Mouse (Mus musculus) liver (tissue): ENCODE data around the gene Nrtn.
A peak's percentile ranks its signal among the peaks of the same experiment; 100 is the strongest.

ENCODE experiments used
- DNase-seq: peaks from one replicate; pipeline ENCODE4 v3.0.0-alpha.2; 2020; ENCODE audit warnings: mixed read lengths

The Nrtn gene

DNA sequence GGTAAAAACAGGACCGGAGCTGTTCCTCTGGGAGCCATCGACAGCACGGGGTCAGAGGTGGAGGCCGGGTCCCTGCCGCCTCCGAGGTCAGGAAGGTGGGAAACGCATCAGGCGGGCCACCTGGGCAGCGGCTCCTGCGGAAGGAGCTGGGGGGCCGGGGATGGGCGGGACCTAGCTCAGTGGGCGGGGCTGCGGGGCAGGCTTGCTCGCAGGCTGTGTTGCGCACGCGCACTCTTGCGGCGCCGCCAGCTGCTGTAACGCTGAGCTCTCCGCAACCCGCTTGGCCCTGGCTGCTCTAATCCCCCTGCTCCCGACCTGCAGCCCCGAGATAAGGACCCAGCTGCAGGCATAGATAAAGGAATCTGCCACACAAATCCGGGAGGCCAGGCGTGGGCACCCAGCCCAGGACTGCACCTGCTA lies 4.7 kb upstream of the Nrtn start:
- DNase-seq = peak; percentile 99

DNA sequence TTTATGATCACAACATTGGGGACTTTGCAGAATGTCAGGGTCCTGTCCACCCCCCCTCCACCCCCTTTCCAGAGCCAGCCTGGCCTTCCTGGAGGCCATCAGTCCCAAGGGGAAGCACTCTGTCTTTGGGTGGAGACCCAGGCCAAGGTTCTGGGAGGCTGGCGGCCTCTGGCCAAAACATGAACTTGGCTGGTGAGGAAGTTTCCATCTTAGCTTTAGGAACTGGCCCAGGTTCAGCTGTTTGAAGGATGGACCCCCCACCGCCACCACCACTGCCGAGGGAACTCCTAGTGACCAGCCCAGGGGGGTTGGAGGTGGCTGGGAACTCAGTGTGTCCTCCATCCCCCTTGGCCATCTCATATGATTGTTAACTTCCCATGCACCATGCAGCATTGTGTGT lies 3.7 kb upstream of the Nrtn start:
- DNase-seq = no peak

DNA sequence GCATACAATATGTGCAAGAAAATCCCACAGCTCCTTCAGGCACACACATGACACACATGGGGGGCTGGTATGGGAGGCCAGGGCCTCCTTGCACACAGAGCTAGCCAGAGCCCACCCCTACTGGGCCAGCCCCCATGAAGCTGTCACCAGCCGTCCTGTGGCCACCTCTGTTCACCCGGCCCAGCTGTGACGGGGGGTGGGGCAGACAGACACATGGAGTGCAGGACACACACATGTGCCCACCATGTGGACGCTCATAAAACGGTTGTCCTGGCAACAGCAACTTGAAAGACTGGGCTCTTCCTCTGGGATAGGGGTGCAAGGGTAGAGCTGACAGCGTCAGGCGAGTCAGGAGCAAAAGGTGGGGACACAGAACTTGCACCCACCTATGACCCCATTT lies 1.9 kb upstream of the Nrtn start:
- no peak for DNase-seq

DNA sequence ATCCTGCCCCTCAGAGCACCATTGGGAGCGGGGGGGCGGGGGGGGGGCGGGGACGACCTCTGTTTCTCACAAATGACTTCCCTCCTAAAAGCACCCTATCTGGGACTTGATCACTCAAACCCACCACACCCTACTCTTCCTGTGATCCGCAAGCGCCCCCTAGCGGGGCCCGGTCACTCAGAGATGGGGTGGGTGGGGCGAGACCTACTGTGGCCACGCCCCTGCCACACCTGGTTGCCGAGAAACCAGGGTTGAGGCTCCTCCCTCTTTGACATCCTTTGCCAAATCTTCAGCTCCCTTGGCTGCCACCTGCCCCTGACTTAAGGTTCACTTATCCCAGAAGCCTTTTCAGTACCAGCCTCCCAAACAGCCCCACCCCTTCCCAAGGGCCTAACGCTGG lies 802 bp upstream of the Nrtn start:
- DNase-seq = peak; percentile 91

DNA sequence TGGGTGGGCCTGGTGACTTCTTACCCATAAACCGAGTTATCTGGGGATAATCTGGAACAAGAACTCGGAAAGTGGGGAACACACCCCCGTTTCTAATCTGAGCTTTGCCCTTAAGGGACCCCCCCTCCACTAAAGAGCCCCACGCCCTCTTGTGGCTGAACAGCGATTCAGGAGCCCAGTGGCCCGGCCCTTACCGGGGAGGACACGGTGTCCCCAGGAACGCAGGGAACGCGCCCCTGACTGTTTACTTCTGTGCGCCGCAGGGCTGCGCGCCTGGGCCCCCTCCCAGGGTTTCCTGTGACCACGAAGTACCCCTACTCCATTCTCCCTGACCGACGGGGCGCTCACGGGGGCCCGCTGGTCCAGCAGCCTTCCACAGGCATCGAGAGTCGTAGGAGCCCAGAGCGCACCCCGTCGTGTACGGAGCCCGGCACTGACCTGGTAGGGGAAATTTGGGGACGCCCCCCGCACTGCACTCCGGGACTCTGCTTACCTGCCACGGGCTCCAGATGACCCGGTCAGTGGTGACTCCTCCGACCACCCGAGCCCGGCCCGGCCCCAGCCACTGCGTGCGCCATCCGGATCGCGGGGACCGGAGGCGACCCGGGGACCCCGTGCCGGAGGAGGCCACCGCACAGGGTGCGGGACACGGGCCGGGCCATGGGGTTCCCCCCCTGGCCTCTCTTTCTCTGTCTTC lies 479 bp downstream of the Nrtn start:
- DNase-seq = peak; percentile 59

DNA sequence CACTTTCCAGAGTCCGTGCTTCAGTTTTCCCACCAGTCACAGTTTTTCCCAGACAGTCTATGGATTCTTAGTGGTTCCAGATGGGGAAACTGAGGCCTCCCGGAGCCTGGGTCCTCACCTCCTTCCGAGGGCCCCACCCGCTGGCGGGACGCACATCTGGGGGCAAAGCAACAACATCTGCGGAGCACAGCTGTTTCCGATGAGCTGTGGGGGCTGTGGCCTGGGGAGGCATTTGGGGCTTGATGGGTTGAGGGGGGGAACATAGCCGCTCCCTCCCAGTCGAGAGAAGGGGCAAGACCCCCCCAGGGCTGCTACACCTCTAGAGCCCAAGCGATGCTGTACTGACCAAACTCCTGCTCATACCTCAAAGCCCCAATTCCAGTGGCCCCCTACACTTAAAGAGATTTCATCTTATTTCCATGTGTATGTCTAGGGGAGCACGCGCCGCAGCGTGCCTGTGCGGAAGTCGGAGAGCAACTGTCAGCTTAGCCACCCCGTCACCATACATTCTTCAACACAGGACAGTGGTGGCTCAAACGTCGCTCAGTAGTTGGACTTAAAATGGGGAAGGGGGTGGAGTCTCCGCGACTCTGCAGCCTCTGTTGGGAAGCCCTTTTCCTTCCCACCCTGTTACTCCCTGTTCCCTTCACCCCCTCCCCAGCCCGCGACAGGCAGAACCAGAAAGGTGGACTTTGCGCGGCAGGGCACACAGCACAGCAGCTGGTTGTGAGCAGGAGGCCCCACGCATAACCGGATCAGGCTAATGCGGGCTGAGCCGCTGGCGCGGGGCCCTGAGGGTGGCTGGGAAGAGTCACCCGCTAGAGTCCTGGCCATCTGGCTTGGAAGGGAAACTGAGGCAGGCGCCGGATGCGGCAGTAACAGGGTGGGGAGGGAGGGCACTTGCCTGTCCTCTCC lies 2.8 kb downstream of the Nrtn start:
- no peak for DNase-seq

DNA sequence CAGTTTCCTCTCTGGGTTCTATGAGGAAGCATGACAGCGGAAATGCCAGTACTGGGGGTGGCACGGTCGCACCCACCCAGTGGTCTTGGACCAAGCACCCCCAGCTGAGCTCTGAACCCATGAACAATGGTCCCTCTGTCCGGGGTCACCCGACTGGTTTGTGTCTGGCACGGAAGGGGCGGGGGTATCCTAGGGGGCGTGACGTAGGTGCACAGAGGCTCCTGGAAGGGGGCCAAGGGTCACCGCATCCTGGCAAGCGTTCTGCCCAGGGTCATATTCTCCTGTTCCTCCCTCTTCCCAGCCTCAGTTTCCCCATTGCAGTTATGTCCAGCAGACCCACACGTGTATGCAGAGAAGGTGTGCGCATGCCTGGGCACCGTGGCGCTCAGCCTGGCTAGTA lies 3.9 kb downstream of the Nrtn start:
- DNase-seq = no peak

DNA sequence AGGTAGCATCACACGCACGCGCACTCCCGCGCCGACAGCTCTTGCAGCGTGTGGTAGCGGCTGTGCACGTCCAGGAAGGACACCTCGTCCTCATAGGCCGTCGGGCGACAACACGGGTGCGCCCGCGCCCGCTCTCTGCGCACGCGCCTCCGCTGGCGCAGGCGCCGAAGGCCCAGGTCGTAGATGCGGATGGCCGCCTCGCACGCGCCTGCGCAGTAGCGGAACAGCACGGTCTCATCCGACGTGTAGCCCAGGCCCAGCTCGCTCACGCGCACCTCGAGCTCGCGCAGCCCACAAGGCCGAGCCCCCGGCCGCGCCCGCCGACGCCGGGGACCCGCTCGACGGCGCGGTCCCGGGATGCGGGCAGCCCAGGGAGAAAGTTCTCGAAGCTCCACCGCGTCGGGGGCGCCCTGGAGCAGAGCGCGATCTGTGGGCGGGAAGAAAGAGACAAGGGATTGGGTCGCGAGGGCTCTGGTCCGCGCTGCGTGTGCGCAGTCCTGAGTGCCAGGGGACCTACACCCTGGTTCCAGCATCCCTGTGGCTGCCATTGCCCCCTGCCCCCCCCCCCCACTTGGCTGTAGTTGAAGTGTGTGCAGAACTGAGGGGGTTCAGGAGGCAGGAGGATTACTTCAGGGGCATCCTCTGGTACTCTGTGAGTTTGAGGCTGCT lies 5.8 kb downstream of the Nrtn start:
- DNase-seq = peak; percentile 74

DNA sequence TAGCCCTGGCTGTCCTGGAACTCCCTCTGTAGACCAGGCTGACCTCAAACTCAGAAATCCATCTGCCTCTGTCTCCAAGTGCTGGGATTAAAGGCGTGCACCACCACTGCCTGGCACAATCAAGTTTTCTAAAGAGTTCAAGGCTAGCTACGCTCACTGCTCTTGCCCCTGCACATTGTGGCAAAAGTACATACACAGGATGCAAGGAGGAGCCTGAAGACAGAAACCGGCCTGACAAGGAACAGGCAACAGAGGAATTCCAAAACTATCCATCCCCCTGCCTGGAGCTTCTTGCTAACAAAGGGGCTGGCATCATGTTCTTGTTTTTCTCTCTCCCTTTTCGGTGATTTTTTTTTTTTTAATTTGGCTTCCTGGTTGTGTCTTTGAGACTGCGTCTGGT lies 13.2 kb downstream of the Nrtn start:
- DNase-seq = no peak

DNA sequence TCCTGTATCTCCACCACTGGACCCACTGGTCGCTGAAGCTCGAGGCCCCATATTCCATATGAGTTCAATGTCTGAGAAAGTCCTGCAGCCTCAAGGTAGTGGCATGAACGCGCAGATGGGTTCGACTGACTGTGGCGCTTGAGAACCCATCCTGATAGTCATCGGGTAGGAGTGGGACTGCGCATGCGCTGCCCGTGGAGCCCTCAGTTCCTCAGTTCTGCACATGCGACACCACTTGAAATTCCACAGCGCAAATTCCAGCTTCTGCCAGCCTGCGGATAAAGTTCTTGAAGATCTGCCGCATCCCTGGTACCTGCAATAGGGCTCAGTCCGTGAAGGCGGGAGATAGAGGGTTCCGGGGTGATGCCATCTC lies 16.6 kb downstream of the Nrtn start:
- no peak for DNase-seq

DNA sequence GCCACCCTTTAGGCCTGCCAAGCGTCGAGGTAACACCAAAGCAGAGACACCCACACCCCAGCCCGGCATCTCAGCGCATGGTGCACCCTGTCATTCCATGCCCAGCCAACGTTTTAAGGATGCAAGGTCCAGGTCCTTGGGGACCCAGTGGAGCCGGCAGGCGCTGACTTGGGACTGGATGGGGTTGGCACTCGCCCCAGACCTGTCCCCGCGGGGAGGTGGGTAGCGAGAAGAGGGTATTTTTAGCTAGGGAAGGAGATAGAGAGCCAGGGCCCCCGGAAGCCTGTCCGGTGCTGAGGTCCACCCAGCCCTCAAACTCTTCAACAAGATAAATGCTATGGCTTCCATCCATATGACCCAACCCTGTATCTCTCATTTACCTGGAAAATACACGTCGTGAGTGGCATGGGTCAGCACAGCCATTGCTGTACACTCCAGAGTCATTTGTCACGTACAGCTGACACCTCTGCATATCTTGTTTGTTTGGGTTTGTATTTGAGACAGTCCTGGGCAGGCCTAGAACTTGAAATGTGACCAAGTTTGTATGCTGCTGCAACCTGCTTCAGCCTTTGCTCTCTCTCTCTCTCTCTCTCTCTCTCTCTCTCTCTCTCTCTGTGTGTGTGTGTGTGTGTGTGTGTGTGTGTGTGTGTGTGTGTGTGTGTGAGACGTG lies 17.1 kb downstream of the Nrtn start:
- no peak for DNase-seq

DNA sequence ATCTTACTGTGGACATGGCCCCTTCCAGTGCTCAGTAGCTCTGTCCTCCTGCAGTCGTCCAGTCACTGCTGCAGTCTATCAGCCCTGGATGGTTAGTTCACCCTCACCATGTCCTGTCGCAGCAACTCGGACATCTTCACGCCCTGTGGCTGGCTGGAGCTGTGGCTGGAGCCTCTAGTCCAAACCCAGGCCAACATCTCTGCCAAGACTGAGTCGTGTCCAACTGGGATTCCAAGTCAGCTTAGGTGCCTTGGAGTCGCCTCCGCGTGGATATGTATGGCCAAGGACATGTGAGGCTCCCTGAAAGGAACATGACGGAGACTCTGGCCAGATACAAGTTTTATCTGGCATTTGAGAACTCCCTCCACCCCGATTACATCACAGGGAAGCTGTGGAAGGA lies 19.1 kb downstream of the Nrtn start:
- DNase-seq = no peak

DNA sequence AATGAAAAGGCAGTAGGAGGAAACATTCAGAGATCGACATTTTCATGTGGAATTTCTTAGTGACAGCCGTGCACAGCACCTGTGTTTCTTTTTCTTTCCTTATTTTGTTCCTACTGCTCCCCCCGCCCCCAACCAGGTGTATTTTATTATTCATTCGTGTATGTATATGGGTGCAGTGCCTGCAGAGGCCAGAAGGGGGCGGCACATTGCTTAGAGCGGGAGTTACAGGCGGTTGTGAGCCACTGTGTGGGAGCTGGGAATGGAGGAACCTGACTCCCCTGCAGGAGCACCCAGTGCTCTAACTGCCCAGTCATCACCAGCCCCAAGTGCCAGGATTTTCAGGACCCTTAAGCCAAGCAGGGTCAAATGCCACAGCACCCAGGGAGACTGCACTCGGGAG lies 20.8 kb downstream of the Nrtn start:
- peak; percentile 57 for DNase-seq

DNA sequence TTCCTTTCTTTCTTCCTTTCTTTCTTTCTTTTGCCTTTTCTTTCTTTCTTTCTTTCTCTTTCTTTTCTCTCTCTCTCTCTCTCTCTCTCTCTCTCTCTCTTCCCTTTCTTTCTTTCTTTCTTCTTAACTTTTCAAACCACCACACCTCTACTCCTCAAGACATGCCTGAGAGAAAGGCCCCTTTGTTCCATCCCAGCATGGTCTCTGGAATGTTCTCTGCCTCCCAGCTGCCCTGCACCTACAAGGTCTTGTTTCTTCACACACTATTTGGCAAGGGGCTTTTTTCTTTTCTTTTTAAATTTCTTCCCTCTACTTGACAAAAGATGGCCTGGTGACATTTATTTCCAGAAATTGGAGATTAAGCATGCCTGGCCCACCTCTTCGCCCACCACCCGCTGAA lies 27.7 kb downstream of the Nrtn start:
- no peak for DNase-seq

DNA sequence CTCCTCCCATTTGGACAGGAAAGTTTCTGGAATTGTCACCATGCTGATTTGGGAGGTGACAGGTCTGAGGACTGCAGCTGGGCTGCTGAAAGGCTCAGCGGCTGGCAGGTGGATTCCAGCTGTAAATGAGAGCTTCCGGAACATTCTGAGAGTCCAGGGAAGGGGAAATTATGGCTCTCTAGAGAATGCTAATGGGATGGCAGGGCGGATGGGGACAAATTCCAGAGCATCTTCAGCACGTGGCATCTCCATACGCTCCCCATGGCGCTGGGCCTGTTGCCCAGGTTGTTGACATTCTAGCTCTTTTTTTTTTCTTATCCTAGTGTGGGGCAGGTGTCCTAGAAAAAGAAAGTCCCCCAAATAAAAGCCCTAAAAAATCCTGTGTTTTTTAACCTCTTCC lies 28.2 kb downstream of the Nrtn start:
- DNase-seq = no peak

DNA sequence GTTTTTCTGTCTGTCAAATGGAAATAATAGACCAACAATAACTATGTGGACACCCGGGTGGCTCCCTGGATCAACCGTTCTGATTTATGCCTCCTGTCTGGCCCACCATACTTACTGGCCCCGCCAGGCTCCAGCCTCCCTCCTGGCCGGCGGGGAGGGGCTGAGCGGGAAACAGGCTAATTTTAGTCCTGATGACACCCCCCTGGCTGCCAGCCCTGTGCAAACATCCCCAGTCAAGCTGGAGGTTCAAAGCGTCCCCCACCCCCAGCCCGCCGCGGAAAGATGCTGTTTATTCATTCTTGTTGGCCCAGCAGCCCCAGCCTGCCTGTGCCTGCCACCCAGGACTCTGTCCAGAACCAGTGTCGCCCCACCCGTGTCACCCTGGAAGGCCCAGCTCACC lies 29.2 kb downstream of the Nrtn start:
- DNase-seq = peak; percentile 33

DNA sequence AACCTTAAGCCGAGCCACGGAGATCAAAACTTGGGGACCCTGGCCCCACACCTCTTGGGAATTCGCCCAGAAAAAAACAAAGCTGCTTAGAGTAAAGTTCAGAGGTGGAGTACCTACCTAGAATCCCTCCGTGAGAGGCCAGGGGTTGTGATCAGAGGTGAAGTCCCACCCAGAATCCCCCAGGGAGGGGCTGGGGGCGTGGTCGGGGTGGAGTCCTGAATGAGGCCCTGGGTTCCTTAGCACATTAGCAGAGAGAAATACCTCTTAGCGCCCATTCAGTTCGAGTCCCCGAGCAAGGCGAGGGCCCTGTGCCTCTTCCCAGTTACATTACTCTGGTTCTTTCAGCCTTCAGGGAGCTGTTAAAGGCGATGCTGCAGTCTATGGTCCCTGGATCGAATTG lies 29.7 kb downstream of the Nrtn start:
- DNase-seq = peak; percentile 66

DNA sequence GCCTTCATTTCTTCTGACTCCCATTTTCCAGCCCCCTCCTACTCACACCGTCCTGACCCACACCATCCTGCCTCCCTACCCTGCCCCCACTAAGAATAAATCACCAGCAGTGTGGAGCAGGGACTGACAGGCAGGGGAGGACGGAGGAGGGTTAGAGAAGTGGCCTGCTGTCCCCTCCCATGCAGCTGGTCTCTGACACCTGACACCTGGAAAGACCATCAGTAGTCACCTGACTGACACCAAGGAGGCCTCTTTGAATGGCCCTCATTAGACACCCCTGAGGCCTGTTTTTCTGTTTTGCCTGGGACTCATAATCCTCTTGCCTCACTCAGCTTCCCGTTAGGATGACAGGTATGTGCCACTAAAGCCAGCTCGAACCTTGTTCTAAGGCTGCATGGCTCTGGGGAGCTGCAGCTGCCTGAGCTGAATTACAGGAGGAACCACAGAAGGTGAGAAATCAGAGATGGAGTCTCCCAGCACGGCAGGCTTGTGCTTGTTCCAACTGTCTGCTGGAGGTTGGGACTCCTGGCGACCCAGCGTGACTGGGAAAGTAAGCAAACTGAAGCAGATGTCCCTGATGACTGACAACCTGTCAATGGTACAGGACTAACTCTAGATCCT lies 30.2 kb downstream of the Nrtn start:
- DNase-seq = no peak

DNA sequence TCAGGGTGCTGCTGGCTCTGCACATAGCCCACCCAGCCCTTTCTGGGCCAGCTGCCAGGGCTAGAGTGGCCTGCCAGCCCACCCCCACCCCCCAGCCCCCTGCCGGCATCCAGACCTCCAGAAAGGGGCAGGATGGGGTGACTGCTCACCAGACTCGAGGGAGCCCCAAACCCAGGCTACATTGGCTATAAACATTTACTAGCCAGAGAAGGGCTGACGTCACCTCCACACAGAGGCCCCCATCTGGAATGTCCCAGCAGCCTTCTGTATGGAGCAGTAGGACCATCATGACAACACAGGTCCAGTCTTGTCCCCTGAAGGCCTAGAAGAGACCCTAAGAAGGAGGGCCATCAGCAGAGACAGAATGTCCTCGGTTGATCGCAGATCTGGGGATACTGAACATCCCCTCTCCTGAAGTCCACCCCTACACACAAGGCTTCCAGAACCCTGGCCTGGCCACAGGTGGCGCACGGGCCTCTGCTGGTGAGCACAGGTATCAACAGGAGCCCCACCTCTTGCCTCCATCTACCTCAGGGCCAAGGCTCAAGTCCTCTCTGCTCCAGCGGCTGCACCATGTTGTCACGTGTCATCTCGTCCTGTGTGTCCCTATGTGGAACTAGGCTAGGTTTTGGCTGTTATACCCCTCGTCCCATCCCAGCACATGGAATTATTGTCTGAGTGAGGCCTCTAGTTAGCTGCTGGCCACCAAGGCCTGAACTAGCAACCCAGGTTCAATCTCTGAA lies 33.7 kb downstream of the Nrtn start:
- no peak for DNase-seq

DNA sequence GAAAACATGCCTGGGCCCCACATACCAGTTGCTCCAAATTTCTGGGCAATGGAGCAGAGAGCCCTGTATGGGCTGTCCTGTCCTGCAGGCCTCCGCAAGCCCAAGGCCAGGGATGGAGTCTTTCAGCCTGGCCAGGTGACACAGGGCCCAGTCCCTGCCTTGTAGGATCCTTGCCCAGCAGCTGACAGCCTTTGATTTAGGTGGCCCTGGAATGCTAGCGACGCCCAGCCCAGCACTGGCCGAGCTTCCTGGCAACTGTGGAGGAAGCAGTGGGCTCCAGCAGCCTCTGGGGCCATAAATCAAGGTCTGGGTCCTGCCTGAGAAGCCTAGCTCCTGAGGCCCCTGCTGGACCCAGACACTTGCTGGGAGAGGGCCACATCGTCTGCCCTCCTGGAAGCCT lies 34.9 kb downstream of the Nrtn start:
- DNase-seq = no peak

DNA sequence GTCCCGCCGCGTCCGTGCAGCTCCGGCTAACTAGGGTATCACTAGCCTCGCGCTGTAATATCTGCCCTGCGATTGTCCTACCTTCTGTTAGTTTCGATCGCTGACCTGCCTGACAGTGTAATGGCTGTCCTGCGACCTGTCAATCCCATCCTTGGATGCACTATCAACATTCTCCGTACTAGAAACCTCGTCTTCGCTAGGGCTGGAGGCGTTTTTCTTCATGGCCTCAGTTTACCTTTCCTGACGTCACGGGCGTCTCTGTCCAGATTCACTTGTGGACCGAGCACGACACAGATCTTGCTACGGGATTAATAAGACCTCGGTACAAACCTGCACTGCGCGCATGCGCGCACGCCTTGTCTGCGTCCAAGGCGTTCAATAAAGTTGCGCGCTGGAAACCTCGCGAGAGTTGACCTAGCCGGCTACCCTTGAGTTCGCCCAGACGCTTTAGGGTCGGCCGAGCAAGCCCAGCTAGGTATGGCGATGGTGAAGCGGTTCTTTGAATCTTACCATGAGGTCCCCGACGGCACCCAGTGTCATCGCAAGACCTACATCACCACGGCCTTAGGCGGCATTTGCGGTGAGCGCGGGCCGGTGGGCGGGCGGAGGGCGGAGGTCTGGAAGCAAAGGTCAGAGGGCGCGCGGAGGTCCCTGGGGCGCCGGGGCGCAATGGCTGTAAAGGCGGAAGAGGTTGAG lies 39.8 kb downstream of the Nrtn start, which contains the start of the genes Ndufa11 and Vmac:
TSS of gene Ndufa11 (plus strand) at position 405 of the 696 bp plus-strand sequence.
TSS of gene Vmac (minus strand) at position 660 of the 696 bp plus-strand sequence.
- peak; percentile 97 for DNase-seq
